Mouse (Mus musculus) embryonic fibroblast, embryonic 13.5 days (primary cell): Measurements from ENCODE around the gene Palld. TPM values are rescaled to one million over a fixed set of nuclear protein-coding genes. Genes with fewer than 3 reads are reported as not detected.

Source experiments
- H3K27ac ChIP-seq: 2 replicates; pipeline ENCODE4 v1.5.1; 2012; ENCODE audit warnings: low read length, control low read depth, inconsistent platforms; ENCODE audit not compliant: insufficient read depth
- H3K4me1 ChIP-seq: 2 replicates; pipeline ENCODE4 v1.6.1; 2011; ENCODE audit warnings: low read length; ENCODE audit not compliant: control insufficient read depth, insufficient read depth
- H3K4me3 ChIP-seq: 2 replicates; pipeline ENCODE4 v1.5.1; 2011; ENCODE audit warnings: mild to moderate bottlenecking, control low read depth, low read length; ENCODE audit not compliant: insufficient read depth
- CTCF ChIP-seq: IDR thresholded peaks from 2 replicates; pipeline ENCODE4 v1.5.1; 2011; ENCODE audit warnings: mild to moderate bottlenecking, control low read depth, low read length, moderate library complexity, borderline replicate concordance; ENCODE audit not compliant: insufficient read depth
- POLR2A ChIP-seq: IDR thresholded peaks from 2 replicates; pipeline ENCODE4 v1.6.1; 2011; ENCODE audit warnings: low read depth, mild to moderate bottlenecking, control low read depth, low read length, moderate library complexity
- polyA plus RNA-seq: library from polyadenylated mRNA; stranded (reverse); fragments of >200 nt; gene quantifications from 2 replicates; pipeline ENCODE4 v1.2.4, GENCODE M21; 2011; ENCODE audit warnings: low read depth; ENCODE audit not compliant: missing spikeins, insufficient read length

Gene Palld
- polyA plus RNA-seq, 1 experiment = 228 TPM

- no peak for TF ChIP-seq POLR2A
- TF ChIP-seq CTCF = no peak
- Histone ChIP-seq H3K27ac (no peak overlapping the region), H3K4me3 (no peak overlapping the region), H3K4me1 (no peaks in the 10 kb centered on the region)
These were observed 380.4 kb downstream of the Palld start for GRCm38 (mm10) chr8:61522132-61522531.

- H3K27ac ChIP-seq = no peak overlapping the region
- H3K4me3 ChIP-seq = no peak overlapping the region
- H3K4me1 ChIP-seq = no peaks in the 10 kb centered on the region
- no peak for TF ChIP-seq CTCF
These were observed 384.8 kb downstream of the Palld start for GRCm38 (mm10) chr8:61517502-61518185.

- Histone ChIP-seq H3K4me3 (no peak overlapping the region), H3K27ac (no peak overlapping the region), H3K4me1 (no peaks in the 10 kb centered on the region)
- no peak for TF ChIP-seq CTCF
- no peak for TF ChIP-seq POLR2A
These were observed 385.6 kb downstream of the Palld start for GRCm38 (mm10) chr8:61516745-61517501.

GRCm38 (mm10) chr8:61515931-61516744 lies 386.4 kb downstream of the Palld start:
- H3K4me1 ChIP-seq = no peaks in the 10 kb centered on the region
- no peak overlapping the region for H3K27ac ChIP-seq
- TF ChIP-seq CTCF = peak; percentile 80
- TF ChIP-seq POLR2A = no peak
- no peak overlapping the region for H3K4me3 ChIP-seq

- TF ChIP-seq CTCF = no peak
- TF ChIP-seq POLR2A = no peak
- Histone ChIP-seq H3K4me3 (no peak overlapping the region), H3K27ac (no peak overlapping the region), H3K4me1 (no peaks in the 10 kb centered on the region)
These were observed 387.2 kb downstream of the Palld start for GRCm38 (mm10) chr8:61515110-61515930.

- TF ChIP-seq POLR2A = no peak
- Histone ChIP-seq H3K4me3 (no peak overlapping the region), H3K27ac (no peak overlapping the region), H3K4me1 (peaks cover 5% of the 10 kb centered on the region; the same call in 1 of the 2 replicates)
These were observed 400.2 kb downstream of the Palld start for GRCm38 (mm10) chr8:61502277-61502676.

GRCm38 (mm10) chr8:61500914-61501313 lies 401.6 kb downstream of the Palld start:
- no peak overlapping the region for H3K4me3 ChIP-seq
- H3K4me1 ChIP-seq = peaks cover 5% of the 10 kb centered on the region; the same call in 1 of the 2 replicates
- no peak overlapping the region for H3K27ac ChIP-seq
- TF ChIP-seq CTCF (no peak), POLR2A (no peak)

- TF ChIP-seq POLR2A = no peak
- TF ChIP-seq CTCF = peak; percentile 22; the same call in 1 of the 2 replicates
- Histone ChIP-seq H3K27ac (no peak overlapping the region), H3K4me1 (peaks cover 5% of the 10 kb centered on the region; the same call in 1 of the 2 replicates), H3K4me3 (no peak overlapping the region)
These were observed 403.5 kb downstream of the Palld start for GRCm38 (mm10) chr8:61499035-61499434.

GRCm38 (mm10) chr8:61497110-61497509 lies 405.4 kb downstream of the Palld start:
- Histone ChIP-seq H3K4me3 (no peak overlapping the region), H3K27ac (peak overlapping the region; percentile 42; the same call in 1 of the 2 replicates), H3K4me1 (peaks cover 5% of the 10 kb centered on the region; the same call in 1 of the 2 replicates)
- TF ChIP-seq CTCF (no peak), POLR2A (no peak)
